Mouse (Mus musculus): ENCODE results near the gene Ncs1. TPM values are rescaled to one million over a fixed set of nuclear protein-coding genes. Genes with fewer than 3 reads are reported as not detected.

The Ncs1 gene
- polyA plus RNA-seq, 1 experiment from 2014 or later = 33.7 TPM

DNA sequence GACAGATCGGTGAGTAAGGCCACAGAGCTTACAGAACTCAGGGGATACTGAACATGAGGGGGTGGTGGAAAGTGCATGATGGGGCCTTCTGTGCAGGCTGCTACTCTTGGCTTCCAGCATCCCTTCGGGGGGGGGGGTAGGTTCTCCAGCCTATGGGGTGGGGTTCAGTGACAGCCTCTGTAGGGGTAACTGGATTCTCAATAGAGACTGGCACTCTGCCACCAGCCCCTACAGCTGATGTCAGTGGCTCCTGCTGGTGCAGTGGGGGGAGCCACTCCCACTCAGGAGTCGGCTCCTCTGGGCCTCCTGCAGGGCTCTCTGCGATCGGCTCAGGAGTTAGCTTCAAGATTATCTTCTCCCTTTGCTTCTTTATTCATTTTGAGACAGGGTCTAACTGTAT, 32.9 kb downstream of the Ncs1 start:
- Histone ChIP-seq H3K9me3 (replicated peaks) (no peaks in the 10 kb centered on the region), H3K4me1 (replicated peaks) (peaks cover 14% of the 10 kb centered on the region), H3K27me3 (no peaks in the 10 kb centered on the region), H3K36me3 (peaks cover 18% of the 10 kb centered on the region), H3K4me2 (no peak overlapping the region), H3K4me3 (no peak overlapping the region), H3K9ac (no peak overlapping the region), H3K27ac (peak overlapping the region; percentile 28; the same call in 1 of the 2 replicates)
- ATAC-seq (replicated peaks; ENCODE audit: insufficient number of reproducible peaks, insufficient read depth, low FRiP score, low read depth) = no peak
- WGBS = 58% methylated on average over 5 of the region's 5 CpGs

GRCm38 (mm10) chr2:31281138-31281537, 35.5 kb downstream of the Ncs1 start:
- H3K4me1 ChIP-seq (replicated peaks) = peaks cover 14% of the 10 kb centered on the region
- no peak overlapping the region for H3K9ac ChIP-seq
- no peak overlapping the region for H3K4me3 ChIP-seq
- H3K27me3 ChIP-seq = no peaks in the 10 kb centered on the region
- peaks cover 35% of the 10 kb centered on the region for H3K36me3 ChIP-seq
- H3K4me2 ChIP-seq = no peak overlapping the region
- H3K27ac ChIP-seq = no peak overlapping the region
- H3K9me3 ChIP-seq (replicated peaks) = no peaks in the 10 kb centered on the region
- no peak for ATAC-seq (replicated peaks; ENCODE audit: insufficient number of reproducible peaks, insufficient read depth, low FRiP score, low read depth)
- WGBS = 82% methylated on average over 8 of the region's 8 CpGs

GRCm38 (mm10) chr2:31282266-31282665, 36.6 kb downstream of the Ncs1 start:
- H3K27ac ChIP-seq = no peak overlapping the region
- H3K4me2 ChIP-seq = no peak overlapping the region
- peaks cover 11% of the 10 kb centered on the region for H3K4me1 ChIP-seq (replicated peaks)
- peaks cover 41% of the 10 kb centered on the region for H3K36me3 ChIP-seq
- no peak overlapping the region for H3K9ac ChIP-seq
- ATAC-seq (replicated peaks; ENCODE audit: insufficient number of reproducible peaks, insufficient read depth, low FRiP score, low read depth) = no peak
- 53% methylated on average over 7 of the region's 7 CpGs for whole genome bisulfite sequencing
- no peaks in the 10 kb centered on the region for H3K27me3 ChIP-seq
- no peak overlapping the region for H3K4me3 ChIP-seq
- no peaks in the 10 kb centered on the region for H3K9me3 ChIP-seq (replicated peaks)

- peaks cover 44% of the 10 kb centered on the region for H3K36me3 ChIP-seq
- H3K9ac ChIP-seq = no peak overlapping the region
- H3K4me3 ChIP-seq = no peak overlapping the region
- H3K9me3 ChIP-seq (replicated peaks) = no peaks in the 10 kb centered on the region
- WGBS = 93% methylated on average over 12 of the region's 12 CpGs
- H3K4me2 ChIP-seq = no peak overlapping the region
- H3K27me3 ChIP-seq = no peaks in the 10 kb centered on the region
- peaks cover 5% of the 10 kb centered on the region for H3K4me1 ChIP-seq (replicated peaks)
- ATAC-seq (replicated peaks; ENCODE audit: insufficient number of reproducible peaks, insufficient read depth, low FRiP score, low read depth) = no peak
- H3K27ac ChIP-seq = no peak overlapping the region
These were observed 37.3 kb downstream of the Ncs1 start for GRCm38 (mm10) chr2:31282880-31283279.

DNA sequence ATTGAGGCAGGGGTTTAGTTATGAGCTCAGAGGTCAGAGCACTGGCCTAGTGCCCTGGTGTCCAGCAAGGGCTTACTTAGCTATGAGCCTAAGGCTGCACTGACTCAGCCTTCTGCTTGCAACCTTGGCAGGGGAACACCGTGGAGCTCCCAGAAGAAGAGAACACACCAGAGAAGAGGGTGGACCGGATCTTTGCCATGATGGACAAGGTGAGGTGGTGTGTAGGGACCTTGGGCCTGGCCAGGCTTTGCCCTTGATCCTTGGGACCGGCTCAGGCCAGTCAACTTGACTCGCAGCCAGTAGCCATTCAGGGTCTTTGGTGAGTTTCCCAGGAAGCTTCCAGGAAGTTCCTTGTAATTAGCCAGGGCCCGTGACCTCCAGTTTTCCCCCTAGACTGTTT, 38.9 kb downstream of the Ncs1 start:
- H3K9me3 ChIP-seq (replicated peaks) = no peaks in the 10 kb centered on the region
- H3K9ac ChIP-seq = no peak overlapping the region
- H3K27me3 ChIP-seq = no peaks in the 10 kb centered on the region
- H3K36me3 ChIP-seq = peaks cover 58% of the 10 kb centered on the region
- no peak overlapping the region for H3K4me3 ChIP-seq
- H3K4me2 ChIP-seq = no peak overlapping the region
- 85% methylated on average over 5 of the region's 5 CpGs for WGBS
- no peaks in the 10 kb centered on the region for H3K4me1 ChIP-seq (replicated peaks)
- ATAC-seq (replicated peaks; ENCODE audit: insufficient number of reproducible peaks, insufficient read depth, low FRiP score, low read depth) = no peak
- H3K27ac ChIP-seq = no peak overlapping the region

DNA sequence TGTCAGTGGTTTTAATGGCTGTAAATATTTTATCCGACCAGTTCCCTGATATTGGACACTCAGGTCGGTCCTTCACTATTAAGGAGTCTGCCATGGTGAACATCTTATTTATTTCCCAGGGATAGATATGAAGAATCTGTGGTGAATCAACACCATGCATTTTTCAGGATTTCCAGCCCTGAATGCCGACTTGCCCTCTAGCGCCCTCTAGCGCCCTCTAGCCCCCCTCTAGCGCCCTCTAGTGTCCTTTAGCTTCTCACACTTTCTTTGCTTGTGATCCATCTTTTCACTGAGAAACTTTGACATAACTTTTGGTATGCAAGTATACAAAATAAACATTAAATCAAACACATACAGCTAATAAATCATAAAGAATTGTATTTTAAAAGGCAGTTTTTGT, 45.8 kb downstream of the Ncs1 start:
- 9% methylated on average over 6 of the region's 6 CpGs for WGBS
- peaks cover 42% of the 10 kb centered on the region for H3K36me3 ChIP-seq
- ATAC-seq (replicated peaks; ENCODE audit: insufficient number of reproducible peaks, insufficient read depth, low FRiP score, low read depth) = no peak
- no peak overlapping the region for H3K4me3 ChIP-seq
- H3K27ac ChIP-seq = no peak overlapping the region
- no peak overlapping the region for H3K4me2 ChIP-seq
- no peaks in the 10 kb centered on the region for H3K27me3 ChIP-seq
- H3K9me3 ChIP-seq (replicated peaks) = no peaks in the 10 kb centered on the region
- no peaks in the 10 kb centered on the region for H3K4me1 ChIP-seq (replicated peaks)
- no peak overlapping the region for H3K9ac ChIP-seq

DNA sequence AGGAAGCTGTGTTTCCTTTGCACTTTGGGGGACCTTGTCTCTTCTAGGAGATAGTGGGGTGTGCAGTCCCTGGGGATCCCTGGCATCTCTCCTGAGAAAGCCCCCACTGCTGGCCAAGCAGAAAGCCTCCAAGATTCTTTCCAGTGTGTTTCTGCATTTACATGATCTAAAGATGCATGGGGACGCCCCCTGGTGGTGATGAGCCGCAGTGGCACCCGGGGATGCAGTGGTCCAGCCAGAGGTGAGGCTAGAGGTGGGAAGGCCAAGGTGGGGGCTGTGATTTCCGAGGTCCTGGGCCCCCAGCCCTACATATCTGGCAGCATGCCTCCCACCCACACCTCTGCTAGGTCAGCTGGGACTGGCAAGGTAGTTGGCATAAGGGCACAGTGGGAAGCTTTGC, 49.4 kb downstream of the Ncs1 start:
- Histone ChIP-seq H3K27ac (no peak overlapping the region), H3K36me3 (peaks cover 18% of the 10 kb centered on the region), H3K27me3 (no peaks in the 10 kb centered on the region), H3K4me3 (no peak overlapping the region), H3K9me3 (replicated peaks) (no peaks in the 10 kb centered on the region), H3K4me2 (no peak overlapping the region), H3K9ac (no peak overlapping the region), H3K4me1 (replicated peaks) (peaks cover 13% of the 10 kb centered on the region)
- no peak for ATAC-seq (replicated peaks; ENCODE audit: insufficient number of reproducible peaks, insufficient read depth, low FRiP score, low read depth)
- WGBS = 3% methylated on average over 4 of the region's 4 CpGs

GRCm38 (mm10) chr2:31296395-31296794, 50.8 kb downstream of the Ncs1 start:
- H3K27me3 ChIP-seq = no peaks in the 10 kb centered on the region
- ATAC-seq (replicated peaks; ENCODE audit: insufficient number of reproducible peaks, insufficient read depth, low FRiP score, low read depth) = no peak; the same call in 1 of the 2 replicates
- no peak overlapping the region for H3K9ac ChIP-seq
- H3K4me2 ChIP-seq = no peak overlapping the region
- H3K27ac ChIP-seq = no peak overlapping the region
- peaks cover 13% of the 10 kb centered on the region for H3K4me1 ChIP-seq (replicated peaks)
- H3K4me3 ChIP-seq = no peak overlapping the region
- 81% methylated on average over 6 of the region's 6 CpGs for WGBS
- H3K36me3 ChIP-seq = peaks cover 18% of the 10 kb centered on the region; the same call in 1 of the 2 replicates
- H3K9me3 ChIP-seq (replicated peaks) = no peaks in the 10 kb centered on the region

DNA sequence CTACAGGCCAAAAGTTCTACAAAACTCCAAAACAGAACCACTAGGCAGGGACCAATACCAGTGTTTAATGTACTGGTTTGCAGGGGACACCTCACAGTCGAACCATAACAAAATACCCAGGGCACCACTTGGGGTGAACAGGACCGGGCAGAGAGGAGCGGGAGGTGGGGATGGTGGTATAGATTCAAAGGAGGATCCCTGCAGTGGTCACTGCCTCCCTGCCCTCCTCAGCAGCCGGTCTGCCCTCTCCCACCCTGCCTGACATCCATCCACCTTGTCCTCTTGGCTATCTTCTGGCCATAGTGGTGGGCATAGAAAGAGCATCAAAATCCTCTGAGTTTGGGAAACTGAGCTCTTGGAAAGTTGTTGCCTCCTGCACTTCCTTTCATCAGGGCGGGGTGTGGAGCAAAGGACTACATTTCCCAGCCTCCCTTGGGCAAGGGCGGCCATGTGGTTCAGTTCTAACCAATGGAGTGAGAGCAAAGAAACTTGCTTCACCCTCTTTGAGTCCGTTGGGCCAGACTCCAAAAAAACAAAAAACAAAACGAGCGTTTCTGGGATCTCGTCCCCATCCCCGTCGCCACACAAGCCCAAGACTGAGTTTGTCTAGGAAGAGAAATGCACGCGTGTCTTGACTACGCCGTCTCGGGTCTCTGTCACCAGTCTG, 52.1 kb downstream of the Ncs1 start:
- 6% methylated on average over 17 of the region's 17 CpGs for WGBS
- Histone ChIP-seq H3K9ac (peak overlapping the region; percentile 58), H3K4me1 (replicated peaks) (peaks cover 13% of the 10 kb centered on the region), H3K9me3 (replicated peaks) (no peaks in the 10 kb centered on the region), H3K36me3 (peaks cover 10% of the 10 kb centered on the region; the same call in 1 of the 2 replicates), H3K4me3 (peak overlapping the region; percentile 57), H3K27ac (no peak overlapping the region), H3K27me3 (no peaks in the 10 kb centered on the region), H3K4me2 (peak overlapping the region; percentile 68)
- ATAC-seq (replicated peaks; ENCODE audit: insufficient number of reproducible peaks, insufficient read depth, low FRiP score, low read depth) = peak; percentile 73

GRCm38 (mm10) chr2:31298814-31299213, 53.2 kb downstream of the Ncs1 start:
- ATAC-seq (replicated peaks; ENCODE audit: insufficient number of reproducible peaks, insufficient read depth, low FRiP score, low read depth) = no peak
- no peak overlapping the region for H3K9ac ChIP-seq
- peaks cover 13% of the 10 kb centered on the region for H3K4me1 ChIP-seq (replicated peaks)
- H3K27me3 ChIP-seq = no peaks in the 10 kb centered on the region
- peaks cover 1% of the 10 kb centered on the region; the same call in 1 of the 2 replicates for H3K36me3 ChIP-seq
- peak overlapping the region; percentile 57; the same call in 1 of the 2 replicates for H3K4me3 ChIP-seq
- no peaks in the 10 kb centered on the region for H3K9me3 ChIP-seq (replicated peaks)
- H3K27ac ChIP-seq = no peak overlapping the region
- H3K4me2 ChIP-seq = peak overlapping the region; percentile 68
- WGBS = 25% methylated on average over 4 of the region's 4 CpGs

- H3K4me2 ChIP-seq = peak overlapping the region; percentile 19; the same call in 1 of the 2 replicates
- 30% methylated on average over 4 of the region's 4 CpGs for WGBS
These were observed 53.6 kb downstream of the Ncs1 start for GRCm38 (mm10) chr2:31299266-31299665.

DNA sequence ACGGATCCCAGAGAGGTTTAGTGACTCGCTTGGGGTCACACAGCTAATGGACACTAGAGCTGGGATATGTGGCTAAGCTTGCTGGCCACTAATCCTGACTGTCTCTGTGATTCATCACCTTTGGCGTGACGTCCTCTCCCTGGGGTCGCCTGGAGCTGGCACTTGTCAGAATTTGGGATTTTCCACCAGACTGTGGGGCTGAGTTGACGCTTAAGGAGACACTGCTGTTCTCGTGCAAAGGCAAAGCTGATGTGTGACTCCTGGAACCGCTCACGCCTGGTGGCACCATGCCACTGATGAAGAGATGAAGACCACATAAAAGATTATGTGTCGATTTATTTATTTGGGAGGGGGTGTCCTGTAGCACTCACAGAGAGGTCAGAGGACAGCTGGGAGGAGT, 54.4 kb downstream of the Ncs1 start:
- H3K4me3 ChIP-seq = no peak overlapping the region
- H3K4me2 ChIP-seq = no peak overlapping the region
- no peak overlapping the region for H3K27ac ChIP-seq
- no peaks in the 10 kb centered on the region for H3K36me3 ChIP-seq
- no peaks in the 10 kb centered on the region for H3K27me3 ChIP-seq
- H3K4me1 ChIP-seq (replicated peaks) = peaks cover 13% of the 10 kb centered on the region
- WGBS = 68% methylated on average over 10 of the region's 10 CpGs
- no peak overlapping the region for H3K9ac ChIP-seq
- no peak for ATAC-seq (replicated peaks; ENCODE audit: insufficient number of reproducible peaks, insufficient read depth, low FRiP score, low read depth)
- no peaks in the 10 kb centered on the region for H3K9me3 ChIP-seq (replicated peaks)

More at GRCm38 (mm10) chr2:31299266-31299665, 53.6 kb downstream of the Ncs1 start:
- Histone ChIP-seq H3K27ac (no peak overlapping the region), H3K4me1 (replicated peaks) (peaks cover 13% of the 10 kb centered on the region), H3K27me3 (no peaks in the 10 kb centered on the region), H3K9me3 (replicated peaks) (no peaks in the 10 kb centered on the region), H3K9ac (no peak overlapping the region), H3K4me3 (no peak overlapping the region), H3K36me3 (no peaks in the 10 kb centered on the region)
- ATAC-seq (replicated peaks; ENCODE audit: insufficient number of reproducible peaks, insufficient read depth, low FRiP score, low read depth) = no peak
